Mouse (Mus musculus) 3T3-L1 (cell line): ENCODE results near the gene Cab39.

Experiments used
- DNase-seq: peaks from one replicate; pipeline ENCODE4 v3.0.0-alpha.2; 2015; ENCODE audit warnings: low read depth, low spot score

Cab39 gene

GRCm38 (mm10) chr1:85793208-85794105, at the start of gene Cab39:
Gene Cab39, plus strand, starts transcription at chr1:85793441.
- peak; percentile 76 for DNase-seq

GRCm38 (mm10) chr1:85744539-85744938, 48.7 kb upstream of the Cab39 start:
- no peak for DNase-seq

GRCm38 (mm10) chr1:85746511-85746910, 46.7 kb upstream of the Cab39 start:
- no peak for DNase-seq

GRCm38 (mm10) chr1:85749829-85750228, 43.4 kb upstream of the Cab39 start:
- DNase-seq, result no peak

- DNase-seq, result no peak
These were observed 42.6 kb upstream of the Cab39 start for GRCm38 (mm10) chr1:85750650-85751049.

GRCm38 (mm10) chr1:85751494-85751893, 41.7 kb upstream of the Cab39 start:
- peak; percentile 9 for DNase-seq

GRCm38 (mm10) chr1:85751932-85752680, 41.1 kb upstream of the Cab39 start:
- DNase-seq, result no peak

GRCm38 (mm10) chr1:85757531-85758230, 35.6 kb upstream of the Cab39 start:
- no peak for DNase-seq

GRCm38 (mm10) chr1:85758231-85758968, 34.8 kb upstream of the Cab39 start:
- no peak for DNase-seq

- no peak for DNase-seq
These were observed 34.3 kb upstream of the Cab39 start for GRCm38 (mm10) chr1:85758969-85759293.

GRCm38 (mm10) chr1:85761665-85762064, 31.6 kb upstream of the Cab39 start:
- DNase-seq, result no peak

- no peak for DNase-seq
These were observed 29.9 kb upstream of the Cab39 start for GRCm38 (mm10) chr1:85763386-85763785.

- DNase-seq, result no peak
These were observed 28.9 kb upstream of the Cab39 start for GRCm38 (mm10) chr1:85764291-85764690.

- no peak for DNase-seq
These were observed 27.1 kb upstream of the Cab39 start for GRCm38 (mm10) chr1:85766120-85766519.

- no peak for DNase-seq
These were observed 25.5 kb upstream of the Cab39 start for GRCm38 (mm10) chr1:85767754-85768153.

- DNase-seq, result peak; percentile 69
These were observed 21.3 kb upstream of the Cab39 start for GRCm38 (mm10) chr1:85771976-85772375.

- DNase-seq, result no peak
These were observed 18.1 kb upstream of the Cab39 start for GRCm38 (mm10) chr1:85775136-85775535.

- DNase-seq, result no peak
These were observed 17.1 kb upstream of the Cab39 start for GRCm38 (mm10) chr1:85776154-85776553.

- no peak for DNase-seq
These were observed 14.8 kb upstream of the Cab39 start, which contains the start of gene A630001G21Rik for GRCm38 (mm10) chr1:85778436-85778835. Gene A630001G21Rik, minus strand, starts transcription at chr1:85778643.

- no peak for DNase-seq
These were observed 14.2 kb upstream of the Cab39 start for GRCm38 (mm10) chr1:85779012-85779411.

- DNase-seq, result no peak
These were observed 13.6 kb upstream of the Cab39 start for GRCm38 (mm10) chr1:85779428-85780180.
